Mouse (Mus musculus) brain, embryonic 14.5 days (tissue): ENCODE data around the gene Gars. TPM values are rescaled to one million over a fixed set of nuclear protein-coding genes. Genes with fewer than 3 reads are reported as not detected.
A peak's percentile ranks its signal among the peaks of the same experiment; 100 is the strongest.

Experiments
- DNase-seq: peaks from one replicate; pipeline ENCODE4 v3.0.0-alpha.2; 2011; ENCODE audit warnings: low read depth
- CTCF ChIP-seq: fragments of 200-500 bp; IDR thresholded peaks from 2 replicates; pipeline ENCODE4 v1.5.1; 2012; ENCODE audit warnings: inconsistent platforms, mild to moderate bottlenecking, moderate library complexity, borderline replicate concordance; ENCODE audit not compliant: insufficient read depth, insufficient read length; ENCODE audit errors: extremely low read depth
- POLR2A ChIP-seq: fragments of 200-500 bp; IDR thresholded peaks from 2 replicates; pipeline ENCODE4 v1.6.1; 2012; ENCODE audit warnings: mild to moderate bottlenecking, inconsistent platforms, borderline replicate concordance; ENCODE audit not compliant: poor library complexity, insufficient read depth, insufficient read length, severe bottlenecking; ENCODE audit errors: extremely low read depth
- polyA plus RNA-seq: library from polyadenylated mRNA; depleted of rRNA; stranded (reverse); fragments of >200 nt; gene quantifications from 2 replicates; pipeline ENCODE4 v1.2.3, GENCODE M21; 2012; rRNA removed

Gene Gars
- polyA plus RNA-seq, 1 experiment: 122 TPM

- peak; percentile 12 for DNase-seq
- no peak for TF ChIP-seq POLR2A
Observed at GRCm38 (mm10) chr6:55117325-55118109, 79.7 kb downstream of the Gars start.

GRCm38 (mm10) chr6:55123056-55123455, 85.2 kb downstream of the Gars start:
- no peak for DNase-seq
- TF ChIP-seq CTCF: no peak
- TF ChIP-seq POLR2A: no peak

GRCm38 (mm10) chr6:55126576-55126975, 88.8 kb downstream of the Gars start:
- no peak for TF ChIP-seq CTCF
- TF ChIP-seq POLR2A: no peak
- no peak for DNase-seq

GRCm38 (mm10) chr6:55128391-55128790, 90.6 kb downstream of the Gars start:
- no peak for DNase-seq
- no peak for TF ChIP-seq POLR2A
- TF ChIP-seq CTCF: no peak

Other genes starting within 250 kb of the Gars start
- gene Znrf2, start 221.1 kb upstream of the Gars start, polyA plus RNA-seq: 19.3 and 19.6 TPM in 2 replicates
- 3.3 and 3.9 TPM in 2 replicates for gene Nod1, start 65.4 kb upstream of the Gars start, polyA plus RNA-seq
- 3.7 and 5.4 TPM in 2 replicates for gene Ggct, start 45.1 kb upstream of the Gars start, polyA plus RNA-seq
- gene Crhr2, start 95.0 kb downstream of the Gars start, polyA plus RNA-seq: 1.9 and 2.1 TPM in 2 replicates
- not detected in 2 replicates for gene Inmt, start 137.0 kb downstream of the Gars start, polyA plus RNA-seq
- gene Mindy4, start 165.4 kb downstream of the Gars start, polyA plus RNA-seq: 10.9 and 13.7 TPM in 2 replicates